Mouse (Mus musculus) megakaryocyte, embryonic 14.5 days (primary cell): ENCODE results near the gene Isg20l2.

Experiments used
- FLI1 ChIP-seq: IDR thresholded peaks from 2 replicates; pipeline ENCODE4 v1.6.1; 2012; ENCODE audit warnings: low read length, inconsistent platforms, mixed read lengths
- GATA1 ChIP-seq: IDR thresholded peaks from 3 replicates; pipeline ENCODE4 v1.6.1; 2012; ENCODE audit warnings: mixed read lengths, low read length, inconsistent platforms, borderline replicate concordance

DNA sequence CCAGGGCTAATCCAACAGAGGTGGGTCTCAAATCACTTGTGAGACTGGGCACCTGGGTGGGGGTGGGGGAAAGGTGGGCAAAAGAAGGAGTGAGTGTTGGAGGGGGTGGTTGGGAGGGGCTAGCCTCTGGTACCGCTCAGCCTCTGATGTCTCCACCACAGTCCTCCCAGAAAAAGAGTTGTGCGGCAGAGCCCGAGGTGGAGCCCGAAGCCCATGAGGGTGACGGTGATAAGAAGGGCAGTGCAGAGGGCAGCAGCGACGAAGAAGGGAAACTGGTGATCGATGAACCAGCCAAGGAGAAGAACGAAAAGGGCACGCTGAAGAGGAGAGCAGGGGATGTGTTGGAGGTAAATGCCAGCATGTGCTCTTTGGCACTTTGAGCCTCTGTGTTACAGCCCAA, 16.2 kb upstream of the Isg20l2 start:
- TF ChIP-seq GATA1: no peak
- TF ChIP-seq FLI1: no peak
